Mouse (Mus musculus) stomach, postnatal 0 days (tissue): ENCODE measurements around the gene Itm2a. TPM values are rescaled to one million over a fixed set of nuclear protein-coding genes. Genes with fewer than 3 reads are reported as not detected.

Experiments
- ATAC-seq: fragments of 200-750 bp; cut with Nextera tagmentation; 2 replicates; pipeline ENCODE4 v1.8.0; 2017; ENCODE audit not compliant: low FRiP score, low TSS enrichment
- DNase-seq: peaks from one replicate; pipeline ENCODE4 v3.0.0-alpha.2; 2016; ENCODE audit warnings: low spot score
- H3K27ac ChIP-seq: fragments of 300-500 bp; sonication (generic); replicated peaks from 2 replicates; pipeline ENCODE4 v1.5.1; 2014; ENCODE audit warnings: mild to moderate bottlenecking, control low read depth
- H3K27me3 ChIP-seq: fragments of 300-500 bp; sonication (generic); 2 replicates; pipeline ENCODE4 v1.6.1; 2014; ENCODE audit warnings: low read length; ENCODE audit not compliant: control insufficient read depth, insufficient read depth
- H3K36me3 ChIP-seq: fragments of 300-500 bp; sonication (generic); 2 replicates; pipeline ENCODE4 v1.6.1; 2014; ENCODE audit warnings: low read length, mixed read lengths; ENCODE audit not compliant: control insufficient read depth, insufficient read depth
- H3K4me1 ChIP-seq: fragments of 300-500 bp; sonication (generic); replicated peaks from 2 replicates; pipeline ENCODE4 v1.6.1; 2014; ENCODE audit warnings: antibody characterized with exemption; ENCODE audit not compliant: control insufficient read depth, insufficient read depth
- H3K4me2 ChIP-seq: fragments of 300-500 bp; sonication (generic); replicated peaks from 2 replicates; pipeline ENCODE4 v1.6.1; 2014; ENCODE audit warnings: low read depth, mild to moderate bottlenecking, control low read depth, moderate library complexity
- H3K4me3 ChIP-seq: fragments of 300-500 bp; sonication (generic); 2 replicates; pipeline ENCODE4 v1.5.1; 2014; ENCODE audit warnings: low read depth, low read length, control low read depth
- H3K9ac ChIP-seq: fragments of 300-500 bp; sonication (generic); 2 replicates; pipeline ENCODE4 v1.6.1; 2014; ENCODE audit warnings: mild to moderate bottlenecking, low read length, control low read depth, mixed read lengths
- H3K9me3 ChIP-seq: fragments of 300-500 bp; sonication (generic); 2 replicates; pipeline ENCODE4 v1.6.1; 2016; ENCODE audit warnings: low read length; ENCODE audit not compliant: control insufficient read depth
- CTCF ChIP-seq: IDR thresholded peaks from 2 replicates; pipeline ENCODE4 v1.5.1; 2016; ENCODE audit warnings: antibody characterized with exemption, low read depth, mild to moderate bottlenecking, moderate library complexity
- EP300 ChIP-seq: optimal IDR thresholded peaks from 2 replicates; pipeline ENCODE3; 2016; ENCODE audit warnings: antibody characterized with exemption
- WGBS: fragments of 180-500 bp; shearing (Covaris S2); extraction: QIAGEN DNeasy Blood & Tissue Kit; methylation state at CpG from one replicate; pipeline ENCODE4 v1.1.7; 2014; 5-methylcytosine and 5-hydroxymethylcytosine counted together
- polyA plus RNA-seq: library from polyadenylated mRNA; unstranded; fragments of >200 nt; fragmentation: Nextera tagmentation; extraction: Ambion mirVana; gene quantifications from 2 replicates; pipeline ENCODE4 v1.2.1, GENCODE M21; 2015

Gene Itm2a
- 549 and 577 TPM in 2 replicates for polyA plus RNA-seq

DNA sequence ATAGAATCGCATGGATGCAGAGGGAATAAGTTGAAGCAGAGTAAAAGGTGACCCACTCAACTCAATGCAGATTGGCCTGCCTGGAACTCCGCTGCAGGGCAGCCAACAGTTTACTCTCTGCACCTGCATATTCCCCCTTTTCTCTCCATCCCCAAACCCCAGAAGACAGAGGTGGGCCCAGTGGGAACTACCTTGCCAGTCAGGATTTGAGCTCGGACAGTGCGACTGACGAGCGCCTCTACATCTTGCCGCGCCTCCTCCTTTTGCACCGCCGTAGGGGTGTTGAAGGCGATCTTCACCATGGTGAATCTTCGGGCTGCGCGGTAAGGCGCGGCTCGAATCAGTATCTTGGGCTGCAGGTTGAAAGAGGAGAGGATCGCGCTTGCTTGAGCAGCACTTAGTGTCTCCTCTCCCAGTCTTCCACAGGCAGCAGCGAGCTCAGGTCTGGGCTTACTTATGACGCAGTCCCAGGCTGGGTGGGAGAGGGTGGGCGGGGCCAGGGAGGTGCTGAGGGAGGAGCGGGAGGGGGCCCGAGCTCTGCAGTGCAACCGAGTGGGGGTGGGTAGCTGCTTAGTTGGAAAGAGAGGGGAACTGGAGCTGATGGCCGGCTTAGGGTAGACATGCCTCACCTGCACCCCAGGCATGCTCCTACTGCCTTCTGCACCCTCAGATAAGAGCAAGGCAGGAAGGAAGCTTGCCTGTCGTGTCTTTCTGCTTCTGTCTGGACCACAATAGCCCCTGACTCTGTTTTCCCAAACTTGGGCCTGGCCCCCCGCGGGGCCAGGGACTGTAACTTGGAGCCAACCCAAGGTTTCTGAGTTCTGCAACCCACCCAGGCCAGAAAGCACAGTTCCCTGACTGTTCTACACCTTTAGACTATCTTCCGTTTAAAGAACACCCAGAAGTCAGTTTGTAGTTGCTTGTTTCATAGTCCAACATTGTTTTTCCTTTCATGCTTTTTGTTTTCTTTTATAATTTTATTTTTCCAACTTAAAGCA is at the start of gene Itm2a:
TSS of gene Itm2a (minus strand) at position 462 of the 998 bp plus-strand sequence.
- Histone ChIP-seq H3K27ac (peak within 1 kb of the TSS; percentile 69), H3K4me1 (no peaks in the 10 kb centered on the region), H3K27me3 (no peaks in the 10 kb centered on the region), H3K4me3 (peak within 1 kb of the TSS; percentile 53), H3K4me2 (peak within 1 kb of the TSS; percentile 58), H3K9ac (peak within 1 kb of the TSS; percentile 64), H3K36me3 (no peaks in the 10 kb centered on the region), H3K9me3 (no peaks in the 10 kb centered on the region)
- WGBS: 11% methylated on average over 28 of the region's 30 CpGs
- peak; percentile 53 for DNase-seq
- TF ChIP-seq EP300 (no peak), CTCF (no peak)
- peak; percentile 79 for ATAC-seq

DNA sequence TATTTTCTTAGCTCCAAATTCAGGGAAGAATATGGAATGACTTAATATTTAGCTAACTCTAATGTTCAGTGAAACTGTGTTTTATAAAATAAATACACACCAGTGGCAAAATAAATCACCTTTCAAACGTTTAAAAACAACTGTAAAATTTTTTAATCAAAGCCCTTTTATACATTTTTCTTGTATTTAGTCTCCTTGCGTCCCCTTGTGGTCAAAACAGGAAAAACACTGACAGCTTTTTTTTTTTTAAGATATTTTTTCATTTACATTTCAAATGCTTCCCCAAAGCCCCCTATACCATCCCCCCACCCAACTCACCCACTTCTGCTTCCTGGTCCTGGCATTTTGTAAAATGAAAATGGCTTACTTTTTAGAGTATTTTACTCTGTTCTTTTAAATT is 32.7 kb upstream of the Itm2a start:
- Histone ChIP-seq H3K4me2 (no peak overlapping the region), H3K36me3 (no peaks in the 10 kb centered on the region), H3K9me3 (no peaks in the 10 kb centered on the region), H3K9ac (no peak overlapping the region), H3K27me3 (no peaks in the 10 kb centered on the region), H3K4me1 (no peaks in the 10 kb centered on the region), H3K4me3 (no peak overlapping the region), H3K27ac (no peak overlapping the region)
- DNase-seq (no peak), ATAC-seq (no peak)
- WGBS: 0% methylated on average over 2 of the region's 2 CpGs
- TF ChIP-seq CTCF: peak; percentile 68
- TF ChIP-seq EP300: no peak

DNA sequence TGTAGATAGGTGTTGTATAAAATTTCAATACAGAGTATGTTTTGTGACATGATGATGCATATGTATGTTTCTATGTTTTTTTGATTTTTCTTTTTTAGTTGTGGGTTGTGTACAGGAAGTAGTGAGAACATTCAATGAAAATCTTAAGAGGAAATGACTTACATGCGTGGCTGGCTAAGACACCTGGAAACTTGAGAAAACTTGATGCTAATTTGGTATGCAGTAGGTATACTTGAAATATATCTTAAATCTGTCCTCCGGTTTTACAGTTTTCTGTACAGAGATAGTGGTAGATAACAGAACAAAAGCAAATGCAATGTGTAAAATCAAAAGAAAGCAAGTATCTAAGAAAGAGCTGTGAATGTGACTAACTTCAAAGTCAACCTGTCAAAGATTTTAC is 18.1 kb upstream of the Itm2a start:
- H3K4me1 ChIP-seq: no peaks in the 10 kb centered on the region
- ATAC-seq (no peak), DNase-seq (no peak)
- H3K4me2 ChIP-seq: no peak overlapping the region
- WGBS: 75% methylated on average over 2 of the region's 2 CpGs
- no peak overlapping the region for H3K27ac ChIP-seq
- H3K36me3 ChIP-seq: no peaks in the 10 kb centered on the region
- no peaks in the 10 kb centered on the region for H3K27me3 ChIP-seq
- no peak overlapping the region for H3K9ac ChIP-seq
- TF ChIP-seq EP300 (no peak), CTCF (no peak)
- no peaks in the 10 kb centered on the region for H3K9me3 ChIP-seq
- H3K4me3 ChIP-seq: no peak overlapping the region

DNA sequence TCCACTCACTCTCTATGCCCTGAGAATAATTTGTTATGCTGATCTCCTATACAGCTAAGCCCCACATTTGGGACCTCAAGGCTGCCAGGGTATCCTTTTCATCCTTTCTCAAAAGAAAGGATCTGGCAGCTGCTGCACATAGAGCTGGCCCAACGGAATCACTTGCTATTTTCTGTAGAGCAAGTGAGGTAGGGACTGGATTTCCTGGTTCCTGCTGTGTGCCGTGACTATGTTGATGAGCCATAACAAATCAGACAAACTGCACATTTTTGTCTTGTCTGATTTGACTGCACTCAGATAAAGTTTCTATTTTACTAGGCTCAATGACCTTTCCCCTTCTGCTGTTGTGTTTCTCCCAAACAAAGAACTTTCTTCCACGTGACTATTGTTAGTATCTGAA is 14.2 kb upstream of the Itm2a start:
- no peak for DNase-seq
- Histone ChIP-seq H3K9me3 (no peaks in the 10 kb centered on the region), H3K4me2 (no peak overlapping the region), H3K9ac (no peak overlapping the region), H3K4me3 (no peak overlapping the region), H3K27ac (no peak overlapping the region), H3K36me3 (no peaks in the 10 kb centered on the region), H3K27me3 (no peaks in the 10 kb centered on the region), H3K4me1 (no peaks in the 10 kb centered on the region)
- TF ChIP-seq EP300 (no peak), CTCF (no peak)
- 51% methylated on average over 3 of the region's 3 CpGs for WGBS
- no peak for ATAC-seq

DNA sequence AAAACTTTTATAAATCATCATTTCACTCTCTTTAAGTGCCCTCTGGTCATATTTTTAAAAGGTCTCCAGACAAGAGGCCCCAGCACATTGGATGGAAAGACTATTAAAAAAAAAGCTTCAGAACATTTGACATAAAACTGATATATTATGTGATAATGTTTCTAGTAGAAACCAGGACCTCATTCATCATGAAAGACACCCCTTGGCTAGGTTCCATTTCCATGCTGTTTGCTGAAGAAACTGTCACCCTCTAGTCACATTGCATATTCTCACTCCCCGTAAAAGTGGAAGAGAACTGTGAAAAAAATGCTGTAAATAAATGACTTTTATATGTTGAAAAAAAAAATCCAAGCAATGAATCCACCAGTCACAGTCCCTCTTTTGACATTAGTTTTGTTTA is 12.8 kb upstream of the Itm2a start:
- ATAC-seq (no peak), DNase-seq (no peak)
- no peaks in the 10 kb centered on the region for H3K4me1 ChIP-seq
- H3K9me3 ChIP-seq: no peaks in the 10 kb centered on the region
- H3K27ac ChIP-seq: no peak overlapping the region
- H3K36me3 ChIP-seq: no peaks in the 10 kb centered on the region
- H3K27me3 ChIP-seq: no peaks in the 10 kb centered on the region
- H3K9ac ChIP-seq: no peak overlapping the region
- H3K4me2 ChIP-seq: no peak overlapping the region
- TF ChIP-seq CTCF (no peak), EP300 (no peak)
- H3K4me3 ChIP-seq: no peak overlapping the region
- 41% methylated on average over 1 of the region's 1 CpGs for WGBS

DNA sequence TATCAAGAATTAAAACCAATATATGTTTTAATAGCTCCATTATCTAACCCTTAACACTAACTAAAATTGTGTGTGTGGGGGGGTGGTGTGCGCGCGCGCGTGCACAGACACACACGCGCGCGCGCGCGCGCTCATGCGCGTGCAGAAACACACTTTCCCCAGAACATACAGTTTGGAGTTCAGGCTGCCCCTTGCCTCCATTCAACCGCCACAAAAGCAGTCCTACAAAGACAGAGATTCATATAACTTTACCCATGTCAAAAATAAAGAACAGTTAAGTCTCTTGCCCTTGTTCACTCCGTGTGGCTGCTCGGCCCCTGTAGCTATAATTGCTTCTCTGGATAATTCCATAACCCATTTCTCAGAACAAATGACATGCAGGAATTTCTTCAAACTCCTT is 695 bp downstream of the Itm2a start:
- peak overlapping the region; percentile 53 for H3K4me3 ChIP-seq
- H3K36me3 ChIP-seq: no peaks in the 10 kb centered on the region
- DNase-seq (peak; percentile 16), ATAC-seq (no peak)
- TF ChIP-seq EP300: no peak
- no peaks in the 10 kb centered on the region for H3K4me1 ChIP-seq
- 11% methylated on average over 18 of the region's 18 CpGs for WGBS
- peak overlapping the region; percentile 58 for H3K4me2 ChIP-seq
- peak overlapping the region; percentile 69 for H3K27ac ChIP-seq
- H3K9ac ChIP-seq: peak overlapping the region; percentile 64
- H3K27me3 ChIP-seq: no peaks in the 10 kb centered on the region
- no peaks in the 10 kb centered on the region for H3K9me3 ChIP-seq
